Mouse (Mus musculus): ENCODE measurements around the gene Clcn2. TPM values are rescaled to one million over a fixed set of nuclear protein-coding genes. Genes with fewer than 3 reads are reported as not detected.

Gene Clcn2
- total and polyA plus RNA-seq, 2 experiments from 2014 or later, result 1.4 to 16.9 TPM

DNA sequence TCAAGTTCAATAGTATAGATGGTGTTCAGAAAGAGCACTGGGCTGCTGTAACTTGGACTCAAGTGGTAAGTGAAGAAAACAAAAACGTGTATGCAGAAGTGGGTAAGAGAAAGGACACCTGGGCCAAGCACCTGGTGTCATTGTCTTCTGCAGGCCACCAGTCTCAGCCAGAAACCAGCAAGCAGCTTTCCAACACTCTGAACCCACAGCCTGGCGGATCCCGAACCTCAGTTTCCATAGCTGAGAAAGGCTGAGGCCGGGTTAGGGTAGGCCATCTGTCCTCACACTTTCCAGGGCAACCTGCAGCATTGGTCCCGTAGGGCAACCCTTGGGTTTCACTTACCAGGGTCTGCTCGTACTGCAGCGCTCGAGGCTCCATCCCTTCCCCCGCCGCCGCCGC is 2.0 kb downstream of the Clcn2 start:
- Histone ChIP-seq H3K4me3 (ENCODE audit: low read depth, low read length) (peak overlapping the region; percentile 64), H3K27ac (ENCODE audit: low read depth) (peak overlapping the region; percentile 94; the same call in 1 of the 2 replicates), H3K9ac (replicated peaks; ENCODE audit: low read depth, low read length) (peak overlapping the region; percentile 55), H3K36me3 (replicated peaks; ENCODE audit: control insufficient read depth, insufficient read depth, low read length) (no peaks in the 10 kb centered on the region; the same call in none of the 2 replicates), H3K9me3 (replicated peaks; ENCODE audit: control insufficient read depth, low read length) (no peaks in the 10 kb centered on the region), H3K27me3 (ENCODE audit: control insufficient read depth, insufficient read depth, low read length) (no peaks in the 10 kb centered on the region), H3K4me1 (ENCODE audit: control insufficient read depth, insufficient read depth) (0 out of 2 replicates have a peak, but pooled peaks cover 17% of the 10 kb centered on the region), H3K4me2 (ENCODE audit: low read depth, low read length) (peak overlapping the region; percentile 95)
- no peak for TF ChIP-seq CTCF (IDR thresholded peaks at IDR 0.05; ENCODE audit: low read depth)
- ATAC-seq (ENCODE audit: insufficient read depth, low read depth) (no peak), DNase-seq (ENCODE audit: low spot score) (no peak)
- 2% methylated on average over 12 of the region's 12 CpGs for WGBS

DNA sequence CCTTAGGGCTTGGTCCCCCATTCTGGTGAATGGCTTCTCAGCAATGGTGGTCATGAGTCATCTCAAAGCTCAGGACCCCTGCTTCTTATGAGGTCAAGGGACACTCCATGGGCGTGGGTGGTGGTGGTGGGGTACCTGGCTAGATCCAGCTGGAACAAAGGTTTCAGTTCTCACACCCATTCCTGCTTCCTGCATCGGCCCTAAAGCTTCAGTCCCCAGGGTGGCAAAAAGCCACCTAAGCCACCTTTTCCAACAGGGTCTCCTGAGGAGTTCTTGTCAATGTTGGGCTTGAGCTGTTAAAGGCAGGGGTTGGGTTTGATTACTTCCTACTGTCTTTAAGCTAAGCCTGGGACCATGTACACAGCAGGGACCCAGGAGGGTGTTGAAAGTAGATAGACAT is 2.4 kb downstream of the Clcn2 start:
- no peak overlapping the region for H3K27ac ChIP-seq (ENCODE audit: low read depth)
- 90% methylated on average over 2 of the region's 2 CpGs for WGBS
- 0 out of 2 replicates have a peak, but pooled peaks cover 17% of the 10 kb centered on the region for H3K4me1 ChIP-seq (ENCODE audit: control insufficient read depth, insufficient read depth)
- H3K9ac ChIP-seq (replicated peaks; ENCODE audit: low read depth, low read length), result no peak overlapping the region
- H3K4me3 ChIP-seq (ENCODE audit: low read depth, low read length), result peak overlapping the region; percentile 64
- DNase-seq (ENCODE audit: low spot score) (no peak), ATAC-seq (ENCODE audit: insufficient read depth, low read depth) (no peak)
- H3K36me3 ChIP-seq (replicated peaks; ENCODE audit: control insufficient read depth, insufficient read depth, low read length), result no peaks in the 10 kb centered on the region; the same call in none of the 2 replicates
- TF ChIP-seq CTCF (IDR thresholded peaks at IDR 0.05; ENCODE audit: low read depth) (no peak), EP300 (IDR thresholded peaks at IDR 0.05; ENCODE audit: low read depth) (no peak)
- H3K9me3 ChIP-seq (replicated peaks; ENCODE audit: control insufficient read depth, low read length), result no peaks in the 10 kb centered on the region
- peak overlapping the region; percentile 95 for H3K4me2 ChIP-seq (ENCODE audit: low read depth, low read length)
- H3K27me3 ChIP-seq (ENCODE audit: control insufficient read depth, insufficient read depth, low read length), result no peaks in the 10 kb centered on the region

DNA sequence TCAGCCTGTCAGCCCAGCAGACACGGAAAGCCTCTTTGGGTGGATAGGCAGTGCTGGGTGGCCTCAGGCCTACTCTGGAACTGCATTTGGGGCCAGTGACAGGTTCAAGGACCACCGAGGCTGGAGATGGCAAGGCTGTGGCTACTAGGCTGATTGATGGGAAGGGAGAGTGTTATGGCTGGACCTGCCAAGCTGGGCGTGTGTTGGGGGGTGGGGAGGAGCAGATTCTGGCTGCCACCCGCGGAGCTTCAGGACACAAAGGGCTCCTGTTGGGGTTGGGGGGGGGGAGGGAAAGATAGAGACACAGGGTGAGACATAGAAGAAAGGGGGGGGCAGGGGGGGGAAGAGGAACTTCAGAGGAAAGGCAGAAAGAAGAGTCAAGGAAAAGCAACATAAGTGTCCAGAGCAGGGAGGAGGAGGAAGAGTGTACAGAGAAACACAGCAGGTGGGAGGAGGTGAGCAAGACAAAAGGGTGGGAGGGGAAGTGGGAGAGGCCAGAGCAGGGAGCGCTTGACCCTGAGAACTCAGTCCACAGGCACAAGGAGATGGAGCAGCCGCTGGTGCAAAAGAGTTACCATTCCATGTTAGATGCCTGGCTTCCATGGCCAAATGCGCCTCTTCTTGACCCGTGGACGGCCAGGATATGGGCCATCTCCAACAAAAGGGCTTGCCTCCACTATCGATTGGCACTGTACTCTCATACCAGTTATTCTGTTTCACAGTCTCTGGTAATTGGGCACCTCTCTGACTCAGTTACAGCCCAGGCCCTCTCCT is 3.1 kb downstream of the Clcn2 start:
- no peak for DNase-seq (ENCODE audit: low spot score)
- WGBS, result 66% methylated on average over 11 of the region's 11 CpGs
- TF ChIP-seq CTCF (IDR thresholded peaks at IDR 0.05; ENCODE audit: low read depth) (no peak), EP300 (IDR thresholded peaks at IDR 0.05; ENCODE audit: low read depth) (no peak)
- H3K27ac ChIP-seq (ENCODE audit: low read depth), result no peak overlapping the region
- H3K4me3 ChIP-seq (ENCODE audit: low read depth, low read length), result no peak overlapping the region
- H3K4me2 ChIP-seq (ENCODE audit: low read depth, low read length), result no peak overlapping the region
- H3K36me3 ChIP-seq (replicated peaks; ENCODE audit: control insufficient read depth, insufficient read depth, low read length), result no peaks in the 10 kb centered on the region; the same call in none of the 2 replicates
- H3K9ac ChIP-seq (replicated peaks; ENCODE audit: low read depth, low read length), result no peak overlapping the region
- H3K27me3 ChIP-seq (ENCODE audit: control insufficient read depth, insufficient read depth, low read length), result no peaks in the 10 kb centered on the region
- H3K4me1 ChIP-seq (ENCODE audit: control insufficient read depth, insufficient read depth), result 0 out of 2 replicates have a peak, but pooled peaks cover 17% of the 10 kb centered on the region
- no peak for ATAC-seq (ENCODE audit: insufficient read depth, low read depth)
- no peaks in the 10 kb centered on the region for H3K9me3 ChIP-seq (replicated peaks; ENCODE audit: control insufficient read depth, low read length)

DNA sequence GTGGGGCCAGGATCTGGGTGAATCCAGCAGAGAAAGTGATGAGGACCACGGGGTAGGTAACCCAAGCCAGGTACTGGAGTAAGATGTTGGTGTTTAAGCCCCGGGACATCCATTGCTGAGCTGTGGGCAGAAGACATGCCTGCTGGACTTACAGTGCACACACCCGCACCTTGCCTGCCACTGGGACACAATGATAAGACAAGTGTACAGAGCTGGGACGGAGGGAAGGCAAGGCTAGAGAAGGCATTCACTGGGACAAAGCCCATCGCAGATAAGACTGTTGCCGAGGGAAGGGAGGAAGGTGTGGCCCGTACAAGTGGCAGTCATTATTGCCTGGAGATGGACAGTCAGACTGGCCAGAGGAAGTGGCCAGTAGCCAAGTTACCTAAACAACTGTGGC is 4.7 kb downstream of the Clcn2 start:
- WGBS, result 57% methylated on average over 7 of the region's 7 CpGs
- TF ChIP-seq EP300 (IDR thresholded peaks at IDR 0.05; ENCODE audit: low read depth) (no peak), CTCF (IDR thresholded peaks at IDR 0.05; ENCODE audit: low read depth) (no peak)
- ATAC-seq (ENCODE audit: insufficient read depth, low read depth) (no peak), DNase-seq (ENCODE audit: low spot score) (no peak)
- Histone ChIP-seq H3K27me3 (ENCODE audit: control insufficient read depth, insufficient read depth, low read length) (no peaks in the 10 kb centered on the region), H3K9me3 (replicated peaks; ENCODE audit: control insufficient read depth, low read length) (no peaks in the 10 kb centered on the region), H3K27ac (ENCODE audit: low read depth) (no peak overlapping the region), H3K9ac (replicated peaks; ENCODE audit: low read depth, low read length) (no peak overlapping the region), H3K4me3 (ENCODE audit: low read depth, low read length) (no peak overlapping the region), H3K4me1 (ENCODE audit: control insufficient read depth, insufficient read depth) (0 out of 2 replicates have a peak, but pooled peaks cover 9% of the 10 kb centered on the region), H3K4me2 (ENCODE audit: low read depth, low read length) (no peak overlapping the region), H3K36me3 (replicated peaks; ENCODE audit: control insufficient read depth, insufficient read depth, low read length) (no peaks in the 10 kb centered on the region; the same call in 1 of the 2 replicates)

DNA sequence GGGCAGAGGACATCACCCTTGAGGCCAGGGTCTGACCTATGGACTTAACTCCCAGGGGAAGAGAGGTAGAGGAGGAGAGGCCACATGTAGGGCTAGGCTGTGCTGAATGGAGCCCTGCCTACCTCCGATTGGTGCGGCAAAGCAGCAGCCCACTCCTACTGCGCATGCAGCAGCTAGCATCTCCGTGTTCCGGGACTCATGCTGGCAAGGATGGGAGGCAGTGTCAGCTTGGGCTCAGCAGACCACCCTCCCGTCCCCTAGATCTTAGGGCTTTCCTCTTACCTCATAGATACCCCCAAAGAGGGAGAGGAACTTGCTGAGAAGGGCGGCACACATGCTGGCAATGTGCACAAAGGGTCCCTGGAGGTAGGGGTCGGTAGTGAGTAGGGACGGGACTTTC is 5.4 kb downstream of the Clcn2 start:
- H3K36me3 ChIP-seq (replicated peaks; ENCODE audit: control insufficient read depth, insufficient read depth, low read length), result no peaks in the 10 kb centered on the region; the same call in 1 of the 2 replicates
- no peak overlapping the region for H3K27ac ChIP-seq (ENCODE audit: low read depth)
- H3K9me3 ChIP-seq (replicated peaks; ENCODE audit: control insufficient read depth, low read length), result no peaks in the 10 kb centered on the region
- H3K27me3 ChIP-seq (ENCODE audit: control insufficient read depth, insufficient read depth, low read length), result no peaks in the 10 kb centered on the region
- H3K4me3 ChIP-seq (ENCODE audit: low read depth, low read length), result no peak overlapping the region
- TF ChIP-seq EP300 (IDR thresholded peaks at IDR 0.05; ENCODE audit: low read depth) (no peak), CTCF (IDR thresholded peaks at IDR 0.05; ENCODE audit: low read depth) (no peak)
- DNase-seq (ENCODE audit: low spot score) (no peak), ATAC-seq (ENCODE audit: insufficient read depth, low read depth) (no peak)
- 0 out of 2 replicates have a peak, but pooled peaks cover 9% of the 10 kb centered on the region for H3K4me1 ChIP-seq (ENCODE audit: control insufficient read depth, insufficient read depth)
- 82% methylated on average over 9 of the region's 9 CpGs for WGBS
- H3K9ac ChIP-seq (replicated peaks; ENCODE audit: low read depth, low read length), result no peak overlapping the region
- H3K4me2 ChIP-seq (ENCODE audit: low read depth, low read length), result no peak overlapping the region
